Mouse (Mus musculus) C2C12 (cell line): ENCODE data around the gene Igdcc3.

Source experiments
- CTCF ChIP-seq: IDR thresholded peaks from one replicate; pipeline ENCODE4 v1.5.1; 2011; ENCODE audit not compliant: control insufficient read depth, insufficient read depth, insufficient read length
- MYOD1 ChIP-seq: IDR thresholded peaks from one replicate; pipeline ENCODE4 v1.6.1; 2011; ENCODE audit warnings: low read depth; ENCODE audit not compliant: control insufficient read depth, insufficient read length
- USF1 ChIP-seq: IDR thresholded peaks from one replicate; pipeline ENCODE4 v1.6.1; 2011; ENCODE audit warnings: low read depth, mild to moderate bottlenecking, control low read depth, moderate library complexity

DNA sequence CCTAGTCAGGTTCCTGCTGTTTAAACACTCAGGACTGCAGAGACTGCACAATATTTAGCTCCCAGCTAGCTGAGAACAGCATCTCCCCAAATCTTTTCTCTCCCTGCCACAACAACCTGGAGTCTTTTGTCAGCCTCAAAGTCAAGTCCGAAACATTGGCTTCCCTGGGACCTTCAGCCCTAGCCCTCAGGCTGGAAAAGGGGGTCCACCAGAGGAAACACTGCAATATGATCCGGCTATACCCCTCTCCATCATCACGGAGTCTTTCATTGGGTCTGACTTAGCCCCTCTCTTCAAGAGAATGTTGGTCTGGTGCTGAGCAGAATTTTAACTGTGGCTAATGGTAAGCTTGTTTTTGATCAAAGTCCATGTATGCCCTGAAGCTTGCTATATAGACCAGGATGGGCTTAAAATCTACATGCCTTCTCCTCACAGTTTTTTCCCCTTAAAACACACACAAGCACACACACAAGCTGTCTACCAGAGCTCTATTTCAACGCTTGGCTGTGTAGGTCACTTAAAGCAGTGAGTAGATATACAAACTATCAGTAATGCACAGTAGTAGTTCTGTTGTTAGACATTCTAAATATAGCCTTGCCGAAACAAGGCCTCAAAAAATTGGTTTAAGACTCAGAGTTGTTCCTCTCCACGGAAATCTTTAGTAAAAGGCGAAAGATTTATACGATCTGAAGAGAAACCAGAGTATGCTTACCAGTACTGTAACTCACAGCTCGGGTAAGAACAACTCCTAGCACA is 55.2 kb downstream of the Igdcc3 start:
- TF ChIP-seq USF1 = no peak
- TF ChIP-seq CTCF = no peak
- no peak for TF ChIP-seq MYOD1
